Mouse (Mus musculus) large intestine, adult 2 months (tissue): ENCODE data around the gene Gm16223. TPM values are rescaled to one million over a fixed set of nuclear protein-coding genes. Genes with fewer than 3 reads are reported as not detected.

Experiments used
- DNase-seq: peaks from one replicate; pipeline ENCODE4 v3.0.0-alpha.2; 2012; ENCODE audit warnings: low read depth, low spot score
- WGBS: fragments of 180-500 bp; shearing (Covaris S2); methylation state at CpG from one replicate; pipeline ENCODE4 v1.1.7; 2018; 5-methylcytosine and 5-hydroxymethylcytosine counted together
- polyA plus RNA-seq: library from polyadenylated mRNA; depleted of rRNA; stranded (reverse); fragments of >200 nt; gene quantifications from 2 replicates; pipeline ENCODE4 v1.2.3, GENCODE M21; 2012; rRNA removed

Gene Gm16223
- not detected in 2 replicates for polyA plus RNA-seq

- no peak for DNase-seq
- WGBS, result 81% methylated on average over 10 of the region's 10 CpGs
Observed at GRCm38 (mm10) chr5:42067476-42068187, at the start of gene Gm16223. Gene Gm16223, plus strand, starts transcription at chr5:42067960.

- no peak for DNase-seq
- 67% methylated on average over 3 of the region's 3 CpGs for whole genome bisulfite sequencing
Observed at GRCm38 (mm10) chr5:42022029-42022428, 45.7 kb upstream of the Gm16223 start.

GRCm38 (mm10) chr5:42023521-42023920 is 44.2 kb upstream of the Gm16223 start:
- no peak for DNase-seq
- 57% methylated on average over 1 of the region's 1 CpGs for WGBS

- no peak for DNase-seq
- whole genome bisulfite sequencing, result 69% methylated on average over 15 of the region's 15 CpGs
Observed at GRCm38 (mm10) chr5:42036388-42037082, 31.2 kb upstream of the Gm16223 start.

- 30% methylated on average over 4 of the region's 4 CpGs for WGBS
- no peak for DNase-seq
Observed at GRCm38 (mm10) chr5:42054636-42055035, 13.1 kb upstream of the Gm16223 start.

- WGBS, result 87% methylated on average over 5 of the region's 5 CpGs
- DNase-seq, result no peak
Observed at GRCm38 (mm10) chr5:42055151-42055550, 12.6 kb upstream of the Gm16223 start.

- DNase-seq, result no peak
- 51% methylated on average over 2 of the region's 2 CpGs for WGBS
Observed at GRCm38 (mm10) chr5:42065090-42065489, 2.7 kb upstream of the Gm16223 start.

GRCm38 (mm10) chr5:42067075-42067474 is 685 bp upstream of the Gm16223 start:
- DNase-seq, result no peak
- WGBS, result 73% methylated on average over 3 of the region's 3 CpGs

GRCm38 (mm10) chr5:42068188-42068579 is 424 bp downstream of the Gm16223 start:
- 35% methylated on average over 1 of the region's 1 CpGs for WGBS
- DNase-seq, result no peak

- DNase-seq, result no peak
- WGBS, result 47% methylated on average over 5 of the region's 5 CpGs
Observed at GRCm38 (mm10) chr5:42116586-42117346, 49.0 kb downstream of the Gm16223 start.

GRCm38 (mm10) chr5:42125562-42125961 is 57.8 kb downstream of the Gm16223 start:
- DNase-seq, result no peak

- WGBS, result 59% methylated on average over 3 of the region's 3 CpGs
Observed at GRCm38 (mm10) chr5:42155626-42156025, 87.9 kb downstream of the Gm16223 start.

GRCm38 (mm10) chr5:42164731-42165130 is 97.0 kb downstream of the Gm16223 start:
- no peak for DNase-seq
- 75% methylated on average over 2 of the region's 2 CpGs for WGBS

More at GRCm38 (mm10) chr5:42155626-42156025, 87.9 kb downstream of the Gm16223 start:
- no peak for DNase-seq

- 21% methylated on average over 1 of the region's 1 CpGs for WGBS
Observed at GRCm38 (mm10) chr5:42166311-42166710, 98.6 kb downstream of the Gm16223 start.

GRCm38 (mm10) chr5:42168071-42168470 is 100.3 kb downstream of the Gm16223 start:
- DNase-seq, result no peak
- 80% methylated on average over 3 of the region's 3 CpGs for whole genome bisulfite sequencing

More at GRCm38 (mm10) chr5:42166311-42166710, 98.6 kb downstream of the Gm16223 start:
- DNase-seq, result no peak

- 69% methylated on average over 5 of the region's 5 CpGs for WGBS
- no peak for DNase-seq
Observed at GRCm38 (mm10) chr5:42168785-42169184, 101.0 kb downstream of the Gm16223 start.

- DNase-seq, result no peak
Observed at GRCm38 (mm10) chr5:42174109-42174508, 106.3 kb downstream of the Gm16223 start.

GRCm38 (mm10) chr5:42175424-42175823 is 107.7 kb downstream of the Gm16223 start:
- no peak for DNase-seq

More at GRCm38 (mm10) chr5:42174109-42174508, 106.3 kb downstream of the Gm16223 start:
- 59% methylated on average over 2 of the region's 2 CpGs for WGBS

GRCm38 (mm10) chr5:42198493-42198892 is 130.7 kb downstream of the Gm16223 start:
- no peak for DNase-seq
- 64% methylated on average over 3 of the region's 3 CpGs for WGBS

More at GRCm38 (mm10) chr5:42175424-42175823, 107.7 kb downstream of the Gm16223 start:
- WGBS, result 65% methylated on average over 2 of the region's 2 CpGs

- 86% methylated on average over 3 of the region's 3 CpGs for WGBS
- DNase-seq, result no peak
Observed at GRCm38 (mm10) chr5:42207456-42208122, 139.8 kb downstream of the Gm16223 start.
